Comparison of ENCODE assay signal across 1 mouse cellular context in the genomic region with DNA sequence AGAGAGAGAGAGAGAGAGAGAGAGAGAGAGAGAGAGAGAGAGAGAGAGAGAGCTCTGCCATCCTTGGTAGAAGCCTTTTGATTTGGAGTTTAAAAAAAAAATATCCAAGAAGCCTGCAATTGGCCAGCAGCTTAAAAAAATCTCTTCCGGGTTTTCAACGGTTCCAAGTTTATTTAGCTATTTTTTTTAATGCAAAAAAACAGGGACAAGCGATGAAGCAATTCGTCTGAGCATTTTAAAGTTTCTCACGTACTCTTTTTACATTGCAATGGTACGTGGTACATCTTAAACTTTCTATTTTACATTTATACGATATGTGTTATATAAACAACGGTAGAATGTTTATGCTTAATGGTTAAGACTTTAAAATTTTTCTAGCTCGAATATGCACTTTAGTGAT.
TF ChIP-seq lines count a peak whose summit lies in the region.

A gene (plus strand): TSS at position 94 of the 400 bp plus-strand sequence.

TF ChIP-seq in MEL, 35 proteins besides CTCF, POLR2A, EP300 and RAD21 (continued from another document):
- TF ChIP-seq SMC3 (IDR thresholded peaks at IDR 0.05; ENCODE audit: low read depth, low read length), result no peak
- TF ChIP-seq TAL1 (IDR thresholded peaks at IDR 0.05; ENCODE audit: low read length), result no peak
- no peak for TF ChIP-seq TBP (IDR thresholded peaks at IDR 0.05; ENCODE audit: low read depth, low read length)
- no peak for TF ChIP-seq POLR2AphosphoS2 (IDR thresholded peaks at IDR 0.05; ENCODE audit: low read length)
- no peak for TF ChIP-seq RCOR1 (IDR thresholded peaks at IDR 0.05; ENCODE audit: low read depth, low read length)
- TF ChIP-seq JUND (IDR thresholded peaks at IDR 0.05; ENCODE audit: low read depth, low read length), result peak; percentile 88; the same call in 1 of the 2 replicates
- peak; percentile 75 for TF ChIP-seq MYB (IDR thresholded peaks at IDR 0.05; ENCODE audit: low read depth, low read length)
- TF ChIP-seq USF2 (IDR thresholded peaks at IDR 0.05; ENCODE audit: borderline replicate concordance in 1 of 2, insufficient read depth in 1 of 2, low read depth in 1 of 2, low read length in 2 of 2), result no peak
